Mouse (Mus musculus): ENCODE data around the gene Cnnm3. TPM values are rescaled to one million over a fixed set of nuclear protein-coding genes. Genes with fewer than 3 reads are reported as not detected.

Cnnm3 gene
- total and polyA plus RNA-seq, 3 experiments: 11.1 to 15.6 (median 15.1) TPM

DNA sequence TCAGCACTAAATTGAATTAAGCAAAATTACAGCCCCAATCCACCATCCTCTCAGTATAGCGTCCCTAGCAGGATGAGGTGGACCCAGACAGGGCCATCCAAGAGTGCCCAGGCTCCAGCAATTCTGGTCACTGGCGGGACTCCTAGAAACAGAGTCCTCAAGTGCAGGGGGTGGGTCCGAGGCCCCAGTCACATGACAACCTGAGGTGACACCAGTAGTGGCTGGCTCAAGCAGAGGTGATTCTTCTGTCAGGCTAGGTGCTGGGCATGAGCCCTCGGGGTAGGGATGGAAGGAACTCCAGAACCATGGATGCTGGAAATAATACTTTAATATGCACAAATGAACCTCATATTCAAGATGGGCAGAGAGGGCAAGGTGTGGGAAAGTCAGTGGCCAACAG lies 50.7 kb downstream of the Cnnm3 start:
- no peak for DNase-seq
- Histone ChIP-seq H3K36me3 (ENCODE audit: control insufficient read depth, insufficient read depth, low read length) (no peaks in the 10 kb centered on the region), H3K4me3 (no peak overlapping the region), H3K27ac (peak overlapping the region; percentile 72), H3K4me1 (ENCODE audit: control insufficient read depth, insufficient read depth, low read length) (peaks cover 22% of the 10 kb centered on the region), H3K27me3 (ENCODE audit: control insufficient read depth, insufficient read depth, low read length) (no peaks in the 10 kb centered on the region), H3K79me2 (replicated peaks; ENCODE audit: control insufficient read depth, insufficient read depth, low read length) (no peaks in the 10 kb centered on the region), H3K9ac (ENCODE audit: low read depth, low read length) (no peak overlapping the region)
- TF ChIP-seq POLR2A (IDR thresholded peaks at IDR 0.05; ENCODE audit: insufficient read depth, low read depth, low read length) (no peak), EP300 (IDR thresholded peaks at IDR 0.05; ENCODE audit: insufficient read depth, low read depth, low read length) (no peak), CTCF (IDR thresholded peaks at IDR 0.05) (no peak)
- intact Hi-C loops (cut with DNase I): no loop called here
- WGBS: 60% methylated on average over 4 of the region's 4 CpGs

DNA sequence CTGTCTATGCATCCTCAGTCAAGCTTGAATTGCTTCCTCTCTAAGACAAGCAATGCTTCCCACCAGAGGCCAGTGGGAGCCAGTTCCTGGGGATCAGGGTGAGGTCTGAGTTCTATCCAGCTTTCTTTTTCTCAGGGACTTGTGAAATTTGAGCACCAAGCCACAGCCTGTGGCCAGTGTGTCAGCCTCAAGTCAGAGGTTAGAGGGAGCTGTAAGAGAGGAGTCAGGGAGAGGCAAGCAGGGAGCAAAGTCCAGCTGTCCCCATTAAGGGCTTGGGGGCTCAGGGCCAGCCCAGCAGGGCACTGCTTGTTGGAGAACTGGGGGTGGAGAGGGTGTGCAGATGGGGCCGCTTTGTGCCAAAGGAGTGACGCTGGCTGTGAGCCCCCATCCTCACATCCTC lies 51.5 kb downstream of the Cnnm3 start:
- DNase-seq: peak in 1 of 2 experiments; percentile 56
- peak overlapping the region; percentile 72 for H3K27ac ChIP-seq
- H3K9ac ChIP-seq (ENCODE audit: low read depth, low read length): no peak overlapping the region
- H3K79me2 ChIP-seq (replicated peaks; ENCODE audit: control insufficient read depth, insufficient read depth, low read length): no peaks in the 10 kb centered on the region
- no peak overlapping the region for H3K4me3 ChIP-seq
- peaks cover 24% of the 10 kb centered on the region for H3K4me1 ChIP-seq (ENCODE audit: control insufficient read depth, insufficient read depth, low read length)
- intact Hi-C loops (cut with DNase I): no loop called here
- WGBS: 96% methylated on average over 2 of the region's 2 CpGs
- TF ChIP-seq EP300 (IDR thresholded peaks at IDR 0.05; ENCODE audit: insufficient read depth, low read depth, low read length) (no peak), CTCF (IDR thresholded peaks at IDR 0.05) (peak; percentile 11; the same call in 1 of the 2 replicates)
- no peaks in the 10 kb centered on the region for H3K36me3 ChIP-seq (ENCODE audit: control insufficient read depth, insufficient read depth, low read length)
- no peaks in the 10 kb centered on the region for H3K27me3 ChIP-seq (ENCODE audit: control insufficient read depth, insufficient read depth, low read length)

DNA sequence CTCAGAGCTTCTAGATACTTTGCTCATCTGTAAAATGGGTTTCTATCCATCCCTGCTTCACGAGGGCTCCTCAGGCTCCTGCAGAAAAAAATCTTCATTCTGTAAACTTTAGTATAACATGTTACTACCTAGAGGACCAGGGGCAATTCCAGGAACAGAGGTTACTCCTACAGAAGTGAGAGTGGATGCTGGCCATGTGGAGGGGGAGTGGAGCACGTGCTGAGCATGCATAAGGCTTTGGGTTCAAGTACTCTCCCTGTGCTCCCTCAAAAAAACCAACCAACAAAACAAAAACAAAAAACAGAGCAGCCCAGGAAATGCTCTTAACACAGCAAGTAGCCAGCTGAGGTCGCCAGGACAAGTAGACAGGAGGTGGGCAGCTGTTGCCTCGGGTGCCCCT lies 52.0 kb downstream of the Cnnm3 start:
- no peaks in the 10 kb centered on the region for H3K36me3 ChIP-seq (ENCODE audit: control insufficient read depth, insufficient read depth, low read length)
- peaks cover 28% of the 10 kb centered on the region for H3K4me1 ChIP-seq (ENCODE audit: control insufficient read depth, insufficient read depth, low read length)
- TF ChIP-seq EP300 (IDR thresholded peaks at IDR 0.05; ENCODE audit: insufficient read depth, low read depth, low read length) (no peak), CTCF (IDR thresholded peaks at IDR 0.05) (no peak), POLR2A (IDR thresholded peaks at IDR 0.05; ENCODE audit: insufficient read depth, low read depth, low read length) (no peak)
- no peak for DNase-seq
- H3K27ac ChIP-seq: peak overlapping the region; percentile 72
- H3K9ac ChIP-seq (ENCODE audit: low read depth, low read length): no peak overlapping the region
- H3K4me3 ChIP-seq: no peak overlapping the region
- no peaks in the 10 kb centered on the region for H3K79me2 ChIP-seq (replicated peaks; ENCODE audit: control insufficient read depth, insufficient read depth, low read length)
- intact Hi-C loops (cut with DNase I): no loop called here
- WGBS: 59% methylated on average over 4 of the region's 4 CpGs
- H3K27me3 ChIP-seq (ENCODE audit: control insufficient read depth, insufficient read depth, low read length): no peaks in the 10 kb centered on the region

- no peak overlapping the region for H3K9ac ChIP-seq (ENCODE audit: low read depth, low read length)
- no peaks in the 10 kb centered on the region for H3K36me3 ChIP-seq (ENCODE audit: control insufficient read depth, insufficient read depth, low read length)
- peaks cover 32% of the 10 kb centered on the region for H3K4me1 ChIP-seq (ENCODE audit: control insufficient read depth, insufficient read depth, low read length)
- 38% methylated on average over 6 of the region's 6 CpGs for WGBS
- peak; percentile 75 to 82 for DNase-seq
- H3K27me3 ChIP-seq (ENCODE audit: control insufficient read depth, insufficient read depth, low read length): no peaks in the 10 kb centered on the region
- TF ChIP-seq EP300 (IDR thresholded peaks at IDR 0.05; ENCODE audit: insufficient read depth, low read depth, low read length) (peak; percentile 50; the same call in 1 of the 2 replicates), POLR2A (IDR thresholded peaks at IDR 0.05; ENCODE audit: insufficient read depth, low read depth, low read length) (no peak), CTCF (IDR thresholded peaks at IDR 0.05) (no peak)
- H3K27ac ChIP-seq: peak overlapping the region; percentile 72
- no peak overlapping the region for H3K4me3 ChIP-seq
- no peaks in the 10 kb centered on the region for H3K79me2 ChIP-seq (replicated peaks; ENCODE audit: control insufficient read depth, insufficient read depth, low read length)
- intact Hi-C loops (cut with DNase I): no loop called here
Observed at GRCm38 (mm10) chr1:36564101-36564500, 52.4 kb downstream of the Cnnm3 start.

DNA sequence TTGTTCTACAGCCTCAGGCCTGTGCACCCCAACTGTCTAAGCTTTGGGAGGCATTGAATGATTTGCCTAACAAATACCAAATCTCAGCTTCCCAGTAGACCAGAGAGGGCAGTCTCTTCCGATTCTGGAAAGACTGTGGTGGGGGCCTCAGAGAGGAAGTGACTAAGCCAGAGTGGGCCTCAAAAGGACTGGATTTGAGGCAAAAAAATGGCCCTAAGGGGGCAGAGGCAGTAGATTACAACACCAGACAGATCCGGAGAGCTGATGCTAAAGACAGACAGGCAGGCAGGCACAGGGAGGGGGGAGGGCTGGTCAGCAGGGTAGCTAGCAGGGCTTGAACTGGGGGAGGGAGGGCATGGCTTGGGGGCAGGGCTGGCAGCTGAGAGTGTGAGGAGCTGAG lies 54.8 kb downstream of the Cnnm3 start:
- H3K79me2 ChIP-seq (replicated peaks; ENCODE audit: control insufficient read depth, insufficient read depth, low read length): no peaks in the 10 kb centered on the region
- 37% methylated on average over 2 of the region's 2 CpGs for WGBS
- H3K4me1 ChIP-seq (ENCODE audit: control insufficient read depth, insufficient read depth, low read length): peaks cover 43% of the 10 kb centered on the region
- H3K4me3 ChIP-seq: no peak overlapping the region
- DNase-seq: no peak
- H3K27me3 ChIP-seq (ENCODE audit: control insufficient read depth, insufficient read depth, low read length): no peaks in the 10 kb centered on the region
- H3K9ac ChIP-seq (ENCODE audit: low read depth, low read length): no peak overlapping the region
- no peaks in the 10 kb centered on the region for H3K36me3 ChIP-seq (ENCODE audit: control insufficient read depth, insufficient read depth, low read length)
- H3K27ac ChIP-seq: no peak overlapping the region
- no peak for TF ChIP-seq EP300 (IDR thresholded peaks at IDR 0.05; ENCODE audit: insufficient read depth, low read depth, low read length)
- no peak for TF ChIP-seq CTCF (IDR thresholded peaks at IDR 0.05)
- no peak for TF ChIP-seq POLR2A (IDR thresholded peaks at IDR 0.05; ENCODE audit: insufficient read depth, low read depth, low read length)
- intact Hi-C loops (cut with DNase I): no loop called here

DNA sequence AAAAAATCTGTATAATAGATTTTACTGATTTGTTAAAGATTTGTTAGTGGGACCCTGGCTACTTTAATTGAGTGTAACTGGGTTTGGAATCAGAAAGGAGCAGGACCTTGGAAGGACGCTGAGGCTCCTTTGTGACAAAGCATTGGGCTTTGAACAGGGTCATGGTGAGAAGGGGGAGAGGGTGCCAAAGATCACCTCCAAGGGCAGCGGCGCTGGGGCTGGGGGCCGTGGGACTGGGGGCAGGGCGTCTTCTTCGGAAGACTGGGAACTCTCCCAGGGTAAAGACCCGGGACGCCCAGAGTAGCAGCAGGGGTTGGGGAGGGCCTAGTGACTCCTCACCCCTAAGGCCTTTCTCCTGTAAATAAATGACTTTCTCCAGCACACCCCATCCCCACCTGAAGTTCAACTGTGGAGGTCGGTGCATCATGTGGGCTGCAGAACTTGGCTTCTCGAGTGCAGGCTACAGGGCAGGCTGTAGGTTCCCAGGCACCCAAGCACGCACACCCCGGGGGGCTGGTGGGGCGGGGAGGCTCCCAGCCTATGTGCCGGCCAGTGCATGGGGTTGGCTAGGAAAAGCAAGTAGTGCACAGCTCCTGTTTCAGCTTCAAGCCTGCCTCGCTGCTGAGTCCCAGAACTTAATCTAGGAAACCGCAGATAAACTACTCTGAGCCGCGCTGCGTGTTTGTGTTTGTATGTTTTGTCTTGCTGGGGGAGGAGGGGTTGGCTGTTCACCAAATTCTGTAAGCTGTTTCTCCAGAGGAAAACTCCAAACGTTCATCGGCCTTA lies 56.3 kb downstream of the Cnnm3 start:
- peak in 1 of 2 experiments; percentile 37 for DNase-seq
- H3K4me3 ChIP-seq: no peak overlapping the region
- no peaks in the 10 kb centered on the region for H3K27me3 ChIP-seq (ENCODE audit: control insufficient read depth, insufficient read depth, low read length)
- peaks cover 51% of the 10 kb centered on the region for H3K4me1 ChIP-seq (ENCODE audit: control insufficient read depth, insufficient read depth, low read length)
- no peak overlapping the region for H3K9ac ChIP-seq (ENCODE audit: low read depth, low read length)
- no peaks in the 10 kb centered on the region for H3K79me2 ChIP-seq (replicated peaks; ENCODE audit: control insufficient read depth, insufficient read depth, low read length)
- H3K27ac ChIP-seq: peak overlapping the region; percentile 85
- H3K36me3 ChIP-seq (ENCODE audit: control insufficient read depth, insufficient read depth, low read length): no peaks in the 10 kb centered on the region
- intact Hi-C loops (cut with DNase I): no loop called here
- TF ChIP-seq CTCF (IDR thresholded peaks at IDR 0.05) (no peak), POLR2A (IDR thresholded peaks at IDR 0.05; ENCODE audit: insufficient read depth, low read depth, low read length) (no peak), EP300 (IDR thresholded peaks at IDR 0.05; ENCODE audit: insufficient read depth, low read depth, low read length) (no peak)
- WGBS: 54% methylated on average over 21 of the region's 21 CpGs
